Mouse (Mus musculus) midbrain, embryonic 14.5 days (tissue): ENCODE measurements at regions not wholly inside any gene's neighbourhood (a gene's known extent, or its start where the extent isn't known, plus 50 kb on each side); places are given as distances from the start of the nearest gene placed in this dataset.
A peak's percentile ranks its signal among the peaks of the same experiment; 100 is the strongest.

Source experiments
- ATAC-seq: fragments of 200-750 bp; cut with Nextera tagmentation; 2 replicates; pipeline ENCODE4 v1.8.0; 2017; ENCODE audit warnings: moderate number of reproducible peaks, moderate library complexity; ENCODE audit not compliant: low FRiP score, low TSS enrichment
- DNase-seq: peaks from one replicate; pipeline ENCODE4 v3.0.0-alpha.2; 2015
- H3K27ac ChIP-seq: fragments of 300-500 bp; sonication (generic); replicated peaks from 2 replicates; pipeline ENCODE4 v1.5.1; 2014; ENCODE audit warnings: mild to moderate bottlenecking, low read depth, low read length, moderate library complexity
- H3K27me3 ChIP-seq: fragments of 300-500 bp; sonication (generic); 2 replicates; pipeline ENCODE4 v1.6.1; 2014; ENCODE audit warnings: low read length, control low read depth, mixed read lengths; ENCODE audit not compliant: control insufficient read depth, insufficient read depth
- H3K36me3 ChIP-seq: fragments of 300-500 bp; sonication (generic); 2 replicates; pipeline ENCODE4 v1.6.1; 2014; ENCODE audit warnings: low read length, control low read depth; ENCODE audit not compliant: control insufficient read depth, insufficient read depth
- H3K4me1 ChIP-seq: fragments of 300-500 bp; sonication (generic); 2 replicates; pipeline ENCODE4 v1.6.1; 2014; ENCODE audit warnings: mild to moderate bottlenecking, antibody characterized with exemption, low read length, control low read depth; ENCODE audit not compliant: control insufficient read depth, insufficient read depth
- H3K4me2 ChIP-seq: fragments of 300-500 bp; sonication (generic); 2 replicates; pipeline ENCODE4 v1.6.1; 2014; ENCODE audit warnings: mild to moderate bottlenecking, low read length, moderate library complexity
- H3K4me3 ChIP-seq: fragments of 300-500 bp; sonication (generic); replicated peaks from 2 replicates; pipeline ENCODE4 v1.5.1; 2014; ENCODE audit warnings: low read depth, low read length
- H3K9ac ChIP-seq: fragments of 300-500 bp; sonication (generic); replicated peaks from 2 replicates; pipeline ENCODE4 v1.6.1; 2014; ENCODE audit warnings: mild to moderate bottlenecking, low read length, moderate library complexity
- H3K9me3 ChIP-seq: fragments of 300-500 bp; sonication (generic); 2 replicates; pipeline ENCODE4 v1.6.1; 2016; ENCODE audit warnings: low read length, control low read depth, mixed read lengths; ENCODE audit not compliant: control insufficient read depth
- WGBS: fragments of 180-500 bp; shearing (Covaris S2); extraction: QIAGEN DNeasy Blood & Tissue Kit; methylation state at CpG from one replicate; pipeline ENCODE4 v1.1.7; 2014; 5-methylcytosine and 5-hydroxymethylcytosine counted together

- Histone ChIP-seq H3K4me2 (no peak overlapping the region), H3K36me3 (no peaks in the 10 kb centered on the region), H3K27me3 (no peaks in the 10 kb centered on the region), H3K27ac (no peak overlapping the region), H3K9me3 (no peaks in the 10 kb centered on the region), H3K4me1 (no peaks in the 10 kb centered on the region), H3K4me3 (no peak overlapping the region), H3K9ac (no peak overlapping the region)
- DNase-seq (no peak), ATAC-seq (no peak)
These were observed 547.7 kb upstream of the Zfp960 start for GRCm38 (mm10) chr17:16516173-16516572.

GRCm38 (mm10) chr17:16493951-16494350, 570.0 kb upstream of the Zfp960 start:
- H3K9ac ChIP-seq, result no peak overlapping the region
- no peaks in the 10 kb centered on the region for H3K27me3 ChIP-seq
- DNase-seq, result no peak
- no peaks in the 10 kb centered on the region for H3K9me3 ChIP-seq
- H3K36me3 ChIP-seq, result no peaks in the 10 kb centered on the region
- ATAC-seq, result peak; percentile 37; the same call in 1 of the 2 replicates
- WGBS, result 40% methylated on average over 5 of the region's 5 CpGs
- no peak overlapping the region for H3K27ac ChIP-seq
- 0 out of 2 replicates have a peak, but pooled peaks cover 3% of the 10 kb centered on the region for H3K4me1 ChIP-seq
- H3K4me2 ChIP-seq, result no peak overlapping the region
- H3K4me3 ChIP-seq, result no peak overlapping the region

GRCm38 (mm10) chr17:16493546-16493945, 570.4 kb upstream of the Zfp960 start:
- H3K36me3 ChIP-seq, result no peaks in the 10 kb centered on the region
- no peaks in the 10 kb centered on the region for H3K9me3 ChIP-seq
- peak; percentile 47 for DNase-seq
- H3K4me1 ChIP-seq, result 0 out of 2 replicates have a peak, but pooled peaks cover 3% of the 10 kb centered on the region
- no peaks in the 10 kb centered on the region for H3K27me3 ChIP-seq
- H3K27ac ChIP-seq, result no peak overlapping the region
- H3K9ac ChIP-seq, result no peak overlapping the region
- H3K4me3 ChIP-seq, result no peak overlapping the region
- peak; percentile 75; the same call in 1 of the 2 replicates for ATAC-seq
- WGBS, result 17% methylated on average over 2 of the region's 2 CpGs
- no peak overlapping the region for H3K4me2 ChIP-seq

DNA sequence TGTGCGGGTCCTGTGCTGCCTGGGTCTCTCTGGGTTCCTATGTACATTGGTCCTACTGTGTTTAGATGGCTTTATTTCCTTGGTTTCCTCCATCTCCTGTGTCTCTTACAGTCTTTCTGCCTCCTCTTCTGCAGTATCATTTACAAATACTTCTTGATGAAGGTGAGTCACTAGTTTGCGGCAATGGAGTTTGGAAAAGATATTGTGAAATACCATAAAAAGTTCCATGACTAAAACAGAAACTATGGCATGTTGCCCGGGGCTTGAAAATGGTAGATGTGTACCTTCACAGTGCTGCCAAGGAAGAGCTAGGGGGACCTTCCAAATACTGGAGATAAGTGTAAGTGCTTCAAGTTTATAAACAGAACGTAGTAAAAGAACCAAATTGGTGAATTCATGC, 571.4 kb upstream of the Zfp960 start:
- H3K9me3 ChIP-seq, result no peaks in the 10 kb centered on the region
- no peaks in the 10 kb centered on the region for H3K27me3 ChIP-seq
- no peaks in the 10 kb centered on the region for H3K36me3 ChIP-seq
- no peak overlapping the region for H3K9ac ChIP-seq
- ATAC-seq, result no peak
- 95% methylated on average over 4 of the region's 4 CpGs for WGBS
- 0 out of 2 replicates have a peak, but pooled peaks cover 3% of the 10 kb centered on the region for H3K4me1 ChIP-seq
- no peak for DNase-seq
- no peak overlapping the region for H3K4me2 ChIP-seq
- no peak overlapping the region for H3K4me3 ChIP-seq
- no peak overlapping the region for H3K27ac ChIP-seq

DNA sequence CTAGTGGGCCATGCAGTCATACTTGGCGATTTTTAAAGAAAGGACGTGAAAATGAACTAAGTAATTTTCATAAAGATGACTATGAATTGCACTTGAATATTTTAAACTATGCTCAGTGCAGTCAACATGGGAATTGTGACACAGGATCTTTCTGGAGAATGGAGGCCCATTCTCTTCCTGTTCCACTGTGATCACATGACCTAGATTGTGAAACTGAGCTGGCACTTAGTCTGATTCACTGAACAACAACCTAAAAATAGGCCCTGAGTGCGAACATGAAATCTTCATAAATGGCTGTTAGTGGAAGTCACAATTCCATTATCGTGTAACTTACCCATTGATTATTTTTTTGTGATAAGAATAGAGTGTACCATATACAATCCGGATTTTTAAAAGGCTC, 577.6 kb upstream of the Zfp960 start:
- Histone ChIP-seq H3K36me3 (no peaks in the 10 kb centered on the region), H3K9ac (no peak overlapping the region), H3K4me1 (no peaks in the 10 kb centered on the region), H3K9me3 (no peaks in the 10 kb centered on the region), H3K4me2 (no peak overlapping the region), H3K27me3 (no peaks in the 10 kb centered on the region), H3K27ac (no peak overlapping the region), H3K4me3 (no peak overlapping the region)
- DNase-seq (no peak), ATAC-seq (no peak)
- 90% methylated on average over 5 of the region's 5 CpGs for WGBS

DNA sequence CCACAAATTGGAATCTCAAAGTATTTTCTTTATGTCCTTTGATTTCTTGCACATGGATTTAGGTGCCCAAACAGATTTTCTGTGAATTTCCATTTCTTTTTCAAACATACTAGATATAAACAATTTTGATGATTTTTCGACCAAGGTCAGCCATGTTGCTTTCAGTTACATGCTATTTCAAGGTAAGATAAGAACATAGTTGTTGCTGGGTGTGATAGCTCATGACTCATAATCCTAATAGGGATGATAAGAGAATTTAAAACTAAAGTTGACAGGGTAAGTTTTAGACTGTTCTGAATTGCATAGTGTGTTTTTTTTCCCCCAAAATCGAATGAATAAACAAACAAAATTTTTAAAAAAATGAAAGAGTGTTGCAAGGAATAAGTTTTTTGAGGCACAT, 579.9 kb upstream of the Zfp960 start:
- Histone ChIP-seq H3K9me3 (no peaks in the 10 kb centered on the region), H3K4me1 (no peaks in the 10 kb centered on the region), H3K4me2 (no peak overlapping the region), H3K36me3 (no peaks in the 10 kb centered on the region), H3K9ac (no peak overlapping the region), H3K27me3 (no peaks in the 10 kb centered on the region), H3K27ac (no peak overlapping the region), H3K4me3 (no peak overlapping the region)
- ATAC-seq, result no peak
- no peak for DNase-seq
- WGBS, result 80% methylated on average over 2 of the region's 2 CpGs

DNA sequence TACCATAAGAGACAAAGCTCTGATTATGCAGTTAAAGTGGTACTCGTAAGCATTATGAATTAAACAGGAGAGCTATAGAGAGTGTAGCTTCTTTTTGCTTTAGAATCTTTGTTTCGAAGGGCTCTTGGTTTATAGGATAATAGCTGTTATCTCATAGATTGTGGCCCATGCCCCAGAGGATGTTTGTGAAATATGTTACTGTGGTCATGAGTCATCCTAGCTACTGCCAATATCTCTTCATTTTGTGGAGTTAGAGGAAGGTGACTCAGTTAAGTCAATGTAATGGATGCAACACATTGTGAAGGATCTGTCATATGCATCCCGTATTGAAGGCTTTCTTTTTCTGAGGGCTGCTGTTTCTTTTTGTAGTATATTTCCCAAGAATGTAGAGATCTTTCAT, 582.2 kb upstream of the Zfp960 start:
- no peak overlapping the region for H3K4me3 ChIP-seq
- no peak for ATAC-seq
- H3K27me3 ChIP-seq, result no peaks in the 10 kb centered on the region
- no peaks in the 10 kb centered on the region for H3K36me3 ChIP-seq
- no peak for DNase-seq
- 92% methylated on average over 3 of the region's 3 CpGs for WGBS
- no peak overlapping the region for H3K9ac ChIP-seq
- H3K4me2 ChIP-seq, result no peak overlapping the region
- H3K4me1 ChIP-seq, result no peaks in the 10 kb centered on the region
- H3K9me3 ChIP-seq, result no peaks in the 10 kb centered on the region
- no peak overlapping the region for H3K27ac ChIP-seq

DNA sequence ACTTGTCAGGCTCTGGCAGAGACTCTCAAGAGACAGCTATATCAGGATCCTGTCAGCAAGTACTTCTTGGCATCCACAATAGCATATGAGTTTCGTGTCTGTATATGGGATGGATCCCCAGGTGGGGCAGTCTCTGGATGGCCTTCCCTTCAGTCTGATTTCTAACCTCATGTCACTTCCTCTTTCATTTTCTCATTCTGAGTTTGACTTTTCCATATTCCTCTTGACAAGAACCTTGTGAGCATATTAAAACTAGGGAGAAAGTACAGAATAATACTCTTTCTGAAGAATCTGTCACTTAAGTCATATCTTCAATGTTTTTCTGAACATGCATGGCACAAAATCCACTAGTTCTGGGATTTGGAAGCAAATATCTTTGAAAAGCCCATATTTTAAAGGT, 583.3 kb upstream of the Zfp960 start:
- no peaks in the 10 kb centered on the region for H3K4me1 ChIP-seq
- no peak for DNase-seq
- no peak for ATAC-seq
- H3K4me2 ChIP-seq, result no peak overlapping the region
- no peak overlapping the region for H3K4me3 ChIP-seq
- no peaks in the 10 kb centered on the region for H3K9me3 ChIP-seq
- H3K36me3 ChIP-seq, result no peaks in the 10 kb centered on the region
- WGBS, result 58% methylated on average over 1 of the region's 1 CpGs
- no peak overlapping the region for H3K9ac ChIP-seq
- no peak overlapping the region for H3K27ac ChIP-seq
- H3K27me3 ChIP-seq, result no peaks in the 10 kb centered on the region

- Histone ChIP-seq H3K4me1 (no peaks in the 10 kb centered on the region), H3K27ac (no peak overlapping the region), H3K9ac (no peak overlapping the region), H3K27me3 (no peaks in the 10 kb centered on the region), H3K36me3 (no peaks in the 10 kb centered on the region), H3K9me3 (no peaks in the 10 kb centered on the region), H3K4me3 (no peak overlapping the region), H3K4me2 (no peak overlapping the region)
- ATAC-seq, result no peak
- no peak for DNase-seq
These were observed 602.7 kb upstream of the Zfp960 start for GRCm38 (mm10) chr17:16461208-16461607.
